Mouse (Mus musculus) granulocyte monocyte progenitor cell, adult 5-6 weeks (primary cell): ENCODE results near the gene Haao. TPM values are rescaled to one million over a fixed set of nuclear protein-coding genes. Genes with fewer than 3 reads are reported as not detected.

ENCODE experiments used
- ATAC-seq: replicated peaks from 2 replicates; pipeline ENCODE4 v1.8.0; 2016; ENCODE audit warnings: mild to moderate bottlenecking, moderate TSS enrichment, inconsistent platforms; ENCODE audit not compliant: poor library complexity, severe bottlenecking
- total RNA-seq, 2 experiments: library from RNA; stranded (forward) in 1 of 2; stranded (reverse) in 1 of 2; fragments of 200-712, 200-1000 nt in 1 of 2; fragments of >200 nt in 1 of 2; fragmentation: Nextera tagmentation in 1 of 2; gene quantifications; 2 replicates each; pipeline ENCODE4 v1.2.3; 2014 to 2017

Gene Haao
- total RNA-seq, 2 experiments from 2014 or later: 26.2 to 42.2 TPM

- no peak for ATAC-seq
These were observed 6.8 kb downstream of the Haao start for GRCm38 (mm10) chr17:83841011-83841410.

GRCm38 (mm10) chr17:83839132-83839531 is 8.6 kb downstream of the Haao start:
- peak; percentile 35; the same call in 1 of the 2 replicates for ATAC-seq

- no peak; the same call in 1 of the 2 replicates for ATAC-seq
These were observed 10.0 kb downstream of the Haao start for GRCm38 (mm10) chr17:83837659-83838190.

- ATAC-seq: no peak
These were observed 11.7 kb downstream of the Haao start for GRCm38 (mm10) chr17:83836048-83836447.

- ATAC-seq: no peak
These were observed 13.6 kb downstream of the Haao start for GRCm38 (mm10) chr17:83834120-83834519.

GRCm38 (mm10) chr17:83830616-83831292 is 17.0 kb downstream of the Haao start:
- peak; percentile 75 for ATAC-seq

GRCm38 (mm10) chr17:83829356-83829755 is 18.4 kb downstream of the Haao start:
- ATAC-seq: peak; percentile 64

GRCm38 (mm10) chr17:83823835-83824234 is 23.9 kb downstream of the Haao start:
- peak; percentile 69 for ATAC-seq

- no peak for ATAC-seq
These were observed 25.9 kb downstream of the Haao start for GRCm38 (mm10) chr17:83821876-83822275.

- no peak for ATAC-seq
These were observed 27.1 kb downstream of the Haao start for GRCm38 (mm10) chr17:83820701-83821100.

- no peak for ATAC-seq
These were observed 28.3 kb downstream of the Haao start for GRCm38 (mm10) chr17:83819503-83819902.

GRCm38 (mm10) chr17:83816996-83817395 is 30.8 kb downstream of the Haao start:
- ATAC-seq: peak; percentile 61

GRCm38 (mm10) chr17:83813050-83813449 is 34.7 kb downstream of the Haao start:
- ATAC-seq: no peak

- ATAC-seq: peak; percentile 57
These were observed 35.4 kb downstream of the Haao start for GRCm38 (mm10) chr17:83812200-83812944.

GRCm38 (mm10) chr17:83810285-83810684 is 37.5 kb downstream of the Haao start:
- ATAC-seq: no peak

GRCm38 (mm10) chr17:83809197-83809829 is 38.5 kb downstream of the Haao start:
- ATAC-seq: no peak

GRCm38 (mm10) chr17:83808476-83809098 is 39.2 kb downstream of the Haao start:
- ATAC-seq: no peak

- ATAC-seq: peak; percentile 27
These were observed 39.9 kb downstream of the Haao start for GRCm38 (mm10) chr17:83807778-83808398.

GRCm38 (mm10) chr17:83807345-83807744 is 40.4 kb downstream of the Haao start:
- peak; percentile 83 for ATAC-seq

- no peak for ATAC-seq
These were observed 42.7 kb downstream of the Haao start for GRCm38 (mm10) chr17:83805078-83805477.
